Mouse (Mus musculus) splenic B cell, adult 2 months (primary cell): Measurements from ENCODE around the gene Acat1.

ENCODE experiments used
- DNase-seq: peaks from one replicate; pipeline ENCODE4 v3.0.0-alpha.2; 2011; ENCODE audit warnings: low read depth, low spot score
- H3K27me3 ChIP-seq: 2 replicates; pipeline ENCODE4 v1.6.1; 2012; ENCODE audit warnings: mild to moderate bottlenecking, low read length, moderate library complexity, mixed read lengths; ENCODE audit not compliant: control insufficient read depth, poor library complexity, insufficient read depth, severe bottlenecking
- H3K36me3 ChIP-seq: 2 replicates; pipeline ENCODE4 v1.6.1; 2012; ENCODE audit warnings: mild to moderate bottlenecking, low read length, moderate library complexity, mixed read lengths; ENCODE audit not compliant: control insufficient read depth, poor library complexity, insufficient read depth, severe bottlenecking

Gene Acat1

DNA sequence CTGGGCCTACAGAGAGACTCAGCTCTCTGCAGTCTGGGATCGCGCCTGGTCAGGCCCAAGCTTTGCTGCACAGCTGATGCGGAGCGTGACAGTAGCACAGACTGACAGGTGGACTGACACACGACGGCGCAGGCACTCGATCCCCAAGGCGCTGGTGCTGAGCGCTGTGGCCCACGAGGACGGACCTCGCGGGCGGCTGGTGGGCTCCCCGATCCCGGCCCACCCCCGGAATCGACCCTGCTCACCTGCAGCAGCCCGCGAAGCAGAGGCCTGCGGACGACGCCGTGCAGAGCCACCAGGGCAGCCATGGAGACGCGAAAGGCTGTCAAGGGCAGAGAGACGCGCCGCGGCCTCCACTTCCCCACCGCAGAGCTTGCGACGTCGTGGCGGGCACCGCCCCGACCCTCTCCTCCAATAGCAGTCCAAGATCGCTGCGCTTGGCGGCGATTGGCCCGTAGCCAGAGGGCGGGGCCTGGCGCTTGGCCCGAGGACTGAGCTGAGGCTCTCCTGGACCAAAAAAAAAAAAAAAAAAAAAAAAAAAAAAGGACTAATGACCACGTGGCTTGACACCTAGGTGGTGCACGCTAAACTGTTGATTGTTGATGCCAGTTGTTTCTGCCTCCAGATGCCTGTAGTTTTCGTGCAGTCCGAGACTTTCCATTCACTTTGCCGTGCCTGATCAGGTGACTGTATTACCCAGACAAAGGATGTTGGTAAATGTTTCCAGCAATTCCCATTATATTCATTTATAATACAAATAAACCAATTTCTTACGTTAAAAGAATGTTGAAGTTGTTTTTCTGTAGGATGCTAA, at the start of gene Acat1:
Gene Acat1, minus strand, starts transcription at position 415 of the 814 bp plus-strand sequence.
- DNase-seq, result peak; percentile 92
- Histone ChIP-seq H3K27me3 (no peaks in the 10 kb centered on the region), H3K36me3 (no peaks in the 10 kb centered on the region)

DNA sequence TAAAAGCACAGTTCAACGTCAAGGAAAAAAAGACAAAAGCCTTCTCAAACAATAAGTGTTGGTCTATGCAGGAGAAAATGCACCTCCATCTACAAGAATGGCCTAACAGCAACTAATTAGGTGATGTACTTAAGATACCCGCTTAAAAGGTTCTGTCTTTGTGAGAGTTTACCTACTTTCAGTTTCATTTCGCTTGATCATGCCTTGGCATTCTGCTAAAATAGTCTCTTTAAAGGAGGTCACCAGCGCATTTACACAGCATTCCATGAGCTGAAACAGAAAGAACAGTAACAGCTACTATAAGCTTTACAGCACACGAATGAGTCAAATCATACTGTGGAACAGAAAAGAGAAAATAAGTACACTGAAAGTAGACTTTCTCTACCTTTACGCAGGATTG, 24.6 kb upstream of the Acat1 start:
- H3K36me3 ChIP-seq, result peaks cover 10% of the 10 kb centered on the region
- no peaks in the 10 kb centered on the region for H3K27me3 ChIP-seq
- no peak for DNase-seq

DNA sequence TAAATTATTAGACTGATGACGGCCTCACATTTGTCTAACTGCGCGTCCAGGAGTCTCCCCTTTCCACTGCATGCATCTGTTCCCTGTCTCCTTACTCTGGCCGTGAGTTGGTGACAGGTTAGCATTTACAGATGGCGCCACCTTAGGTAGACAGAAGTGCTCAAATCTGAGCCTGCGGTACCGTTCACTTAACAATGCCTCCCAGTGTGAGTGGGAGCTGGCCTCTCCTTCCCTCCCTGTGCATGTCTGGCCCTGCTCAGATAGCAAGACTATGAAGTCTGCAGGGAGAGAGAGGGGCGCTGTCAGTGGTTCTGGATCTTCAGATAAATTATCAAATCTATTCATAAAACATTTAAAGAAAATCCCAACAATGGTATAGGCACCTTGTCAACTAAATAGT, 5.1 kb upstream of the Acat1 start:
- no peak for DNase-seq
- H3K36me3 ChIP-seq, result peaks cover 4% of the 10 kb centered on the region; the same call in 1 of the 2 replicates

DNA sequence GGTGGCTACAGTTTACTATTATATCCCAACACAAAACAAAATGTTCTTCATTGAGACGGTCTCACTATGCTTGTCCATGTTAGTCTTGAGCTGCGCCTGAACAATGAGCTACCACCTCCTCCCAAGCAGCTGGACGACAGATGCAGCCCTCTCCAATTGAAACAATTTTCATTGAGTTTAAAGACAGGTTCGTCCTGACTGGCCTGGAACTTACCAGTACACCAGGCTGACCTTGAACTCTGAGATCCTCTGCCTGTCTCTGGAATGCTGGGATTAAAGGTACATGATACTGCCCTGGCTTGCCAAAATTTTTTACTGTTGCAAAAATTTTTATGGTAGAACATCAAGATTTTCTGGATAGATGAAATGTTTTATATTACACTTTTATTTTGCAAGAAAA, 4.1 kb upstream of the Acat1 start:
- DNase-seq, result no peak
- H3K36me3 ChIP-seq, result peaks cover 4% of the 10 kb centered on the region; the same call in 1 of the 2 replicates

More for the DNA sequence above, 5.1 kb upstream of the Acat1 start:
- no peaks in the 10 kb centered on the region for H3K27me3 ChIP-seq

DNA sequence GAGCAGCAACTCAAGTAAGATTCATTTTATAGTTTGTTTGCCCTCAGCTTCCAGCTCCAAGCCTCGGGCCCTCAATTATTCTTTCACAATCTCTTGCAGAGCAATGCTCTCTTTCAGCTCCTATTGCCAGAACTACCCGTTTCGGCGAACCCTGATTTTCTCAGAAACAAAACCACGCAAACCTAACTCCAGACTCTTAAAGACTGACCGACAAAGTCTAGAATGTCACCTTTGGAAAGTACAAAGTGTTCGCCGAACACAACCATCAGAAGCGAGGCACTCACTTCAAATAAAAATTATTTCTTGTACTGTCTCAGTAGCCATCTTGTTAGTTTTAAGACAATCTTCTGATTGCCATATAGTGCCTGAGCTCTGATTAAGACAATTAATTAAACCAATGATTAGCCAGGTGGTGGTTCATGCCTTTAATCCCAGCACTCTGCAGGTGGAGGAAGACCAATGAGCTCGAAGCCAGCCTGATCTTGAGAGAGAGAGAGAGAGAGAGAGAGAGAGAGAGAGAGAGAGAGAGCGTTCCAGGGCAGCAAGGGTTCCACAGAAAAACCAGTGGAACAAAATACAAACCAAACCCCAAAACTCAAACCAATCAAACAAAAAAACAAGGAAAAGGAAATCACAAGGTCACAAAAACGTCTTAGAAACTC, 745 bp downstream of the Acat1 start:
- H3K36me3 ChIP-seq, result no peaks in the 10 kb centered on the region
- no peak for DNase-seq

More for the DNA sequence above, 4.1 kb upstream of the Acat1 start:
- no peaks in the 10 kb centered on the region for H3K27me3 ChIP-seq

DNA sequence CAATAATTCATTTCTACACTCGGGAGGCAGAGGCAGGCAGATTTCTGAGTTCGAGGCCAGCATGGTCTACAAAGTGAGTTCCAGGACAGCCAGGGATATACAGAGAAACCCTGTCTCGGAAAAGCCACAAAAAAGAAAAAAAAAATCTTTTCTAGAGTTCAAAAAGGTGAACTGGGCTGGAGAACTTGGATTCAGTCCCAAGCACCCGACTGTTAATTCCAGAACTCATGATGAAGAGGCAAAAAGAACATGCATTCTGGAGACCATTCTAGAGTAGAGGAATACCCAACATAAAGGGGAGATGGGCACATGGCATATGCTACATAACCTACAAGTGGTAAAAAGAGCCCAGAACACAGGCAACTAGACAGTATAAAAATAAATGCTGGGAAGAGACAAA, 2.4 kb downstream of the Acat1 start:
- DNase-seq, result no peak
- no peaks in the 10 kb centered on the region for H3K27me3 ChIP-seq
- H3K36me3 ChIP-seq, result no peaks in the 10 kb centered on the region

More for the DNA sequence above, 745 bp downstream of the Acat1 start:
- no peaks in the 10 kb centered on the region for H3K27me3 ChIP-seq

DNA sequence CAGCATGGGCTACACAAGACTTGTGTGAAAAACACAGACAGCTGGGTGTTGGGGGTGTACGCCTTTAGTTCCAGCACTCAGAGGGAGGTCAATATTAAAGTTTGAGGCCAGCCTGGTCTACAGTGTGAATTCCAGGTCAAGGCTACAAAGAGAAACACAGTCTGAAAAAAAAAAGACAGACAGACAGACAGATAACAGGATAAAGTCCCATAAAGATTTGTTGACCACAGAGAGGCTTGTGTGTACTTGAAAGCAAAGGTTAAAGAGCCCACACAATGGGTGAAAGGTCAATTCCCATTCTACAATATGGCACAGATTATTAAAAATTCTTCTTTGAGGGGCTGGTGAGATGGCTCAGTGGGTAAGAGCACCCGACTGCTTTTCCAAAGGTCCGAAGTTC, 3.0 kb downstream of the Acat1 start:
- H3K36me3 ChIP-seq, result no peaks in the 10 kb centered on the region
- H3K27me3 ChIP-seq, result no peaks in the 10 kb centered on the region
- no peak for DNase-seq

DNA sequence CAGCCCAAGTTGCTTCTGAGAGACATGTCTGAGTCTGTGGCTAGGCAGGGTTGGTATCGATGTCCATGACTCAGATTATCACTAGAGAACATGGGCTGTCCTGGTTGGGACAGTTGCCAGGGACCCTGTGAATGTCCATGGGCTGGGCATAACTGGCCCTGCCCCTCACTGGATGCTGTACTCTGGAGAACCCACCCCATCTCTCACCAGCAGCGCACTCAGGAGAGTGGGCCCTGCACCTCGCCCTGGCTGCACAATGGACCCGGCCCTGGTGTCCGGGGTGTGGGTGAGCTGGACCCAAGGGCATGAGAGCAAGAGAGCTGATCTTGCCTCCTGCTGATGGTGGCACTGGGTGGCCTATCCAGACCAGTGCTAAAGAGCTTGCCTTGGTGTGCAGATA, 5.2 kb downstream of the Acat1 start:
- H3K36me3 ChIP-seq, result no peaks in the 10 kb centered on the region
- DNase-seq, result no peak
- no peaks in the 10 kb centered on the region for H3K27me3 ChIP-seq

DNA sequence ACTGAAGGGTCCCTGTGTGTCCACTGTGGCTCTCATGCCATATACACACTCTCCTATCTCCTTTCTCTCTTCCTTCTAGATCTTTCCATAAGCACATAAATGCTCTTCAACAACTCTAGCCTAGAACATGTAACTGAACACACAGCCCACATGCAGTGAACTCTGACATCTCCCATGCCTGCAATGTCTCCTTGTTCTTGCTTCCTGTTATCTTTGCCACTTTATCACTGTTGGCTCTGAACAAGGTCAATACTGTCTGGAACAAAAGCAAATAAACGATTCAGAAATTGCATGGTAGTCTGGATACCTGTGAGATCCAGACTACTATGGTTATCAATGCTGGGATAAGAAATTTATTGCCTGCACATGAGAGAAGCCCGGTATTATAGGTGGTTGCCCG, 6.3 kb downstream of the Acat1 start:
- H3K36me3 ChIP-seq, result no peaks in the 10 kb centered on the region
- no peaks in the 10 kb centered on the region for H3K27me3 ChIP-seq
- no peak for DNase-seq

DNA sequence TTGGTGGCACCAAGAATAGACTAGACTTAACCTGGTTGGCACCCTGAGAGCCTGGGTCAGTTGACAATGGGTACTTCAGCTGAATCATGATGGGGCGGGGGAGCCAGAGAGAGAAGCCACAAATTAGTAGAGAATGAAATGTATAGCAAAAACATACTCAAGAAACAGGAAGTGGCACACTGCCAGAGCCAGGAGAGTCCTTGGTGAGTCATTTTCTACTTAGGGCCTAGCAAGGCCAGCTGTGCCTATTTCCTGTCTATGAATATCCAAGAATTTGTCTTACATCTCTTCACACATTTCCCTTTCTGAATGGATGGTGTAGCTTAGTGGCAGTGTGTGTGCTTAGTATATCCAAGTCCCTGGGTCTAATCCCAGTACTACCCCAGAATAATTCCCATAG, 6.8 kb downstream of the Acat1 start:
- Histone ChIP-seq H3K27me3 (no peaks in the 10 kb centered on the region), H3K36me3 (no peaks in the 10 kb centered on the region)
- DNase-seq, result peak; percentile 63

DNA sequence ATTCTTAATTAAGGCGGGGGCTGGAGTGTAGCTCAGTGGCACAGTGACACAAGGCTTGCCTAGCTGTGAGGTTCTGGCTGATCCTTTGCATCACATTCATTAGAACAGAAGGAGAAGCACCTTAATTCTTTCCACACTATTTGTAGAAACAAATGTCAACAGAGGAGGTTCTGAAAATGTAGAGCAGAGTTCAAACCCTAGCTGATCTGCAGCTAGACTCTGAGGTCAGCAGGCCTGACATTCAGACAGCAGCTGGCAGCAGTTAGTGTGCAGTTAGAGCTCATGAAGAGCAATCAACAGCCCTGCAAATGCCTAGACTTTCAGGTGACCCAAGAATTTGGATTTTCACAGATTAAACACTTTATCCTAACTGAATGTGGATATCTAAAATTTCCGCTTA, 8.6 kb downstream of the Acat1 start:
- DNase-seq, result no peak
- Histone ChIP-seq H3K36me3 (no peaks in the 10 kb centered on the region), H3K27me3 (no peaks in the 10 kb centered on the region)

DNA sequence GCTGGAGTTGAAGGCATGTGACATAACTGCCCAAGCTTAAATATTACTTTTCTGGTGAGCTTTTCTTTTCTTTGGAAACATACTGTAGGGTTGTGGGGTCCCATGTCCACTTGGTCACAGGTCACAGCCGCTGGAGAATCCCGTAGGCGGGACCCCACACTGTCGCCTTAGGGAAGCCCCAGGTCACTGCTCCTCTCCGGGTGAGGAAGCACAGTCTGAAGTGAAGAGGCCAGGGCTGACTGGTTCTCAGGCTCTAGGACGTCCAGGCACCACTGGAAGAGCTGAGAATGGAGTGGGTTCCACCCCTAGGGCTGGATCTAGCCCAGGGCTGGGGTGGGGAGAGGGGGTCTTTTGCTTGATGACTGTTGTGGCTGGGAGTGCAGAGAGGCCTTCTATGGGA, 11.6 kb downstream of the Acat1 start:
- no peak for DNase-seq
- Histone ChIP-seq H3K27me3 (no peaks in the 10 kb centered on the region), H3K36me3 (peaks cover 3% of the 10 kb centered on the region; the same call in 1 of the 2 replicates)

DNA sequence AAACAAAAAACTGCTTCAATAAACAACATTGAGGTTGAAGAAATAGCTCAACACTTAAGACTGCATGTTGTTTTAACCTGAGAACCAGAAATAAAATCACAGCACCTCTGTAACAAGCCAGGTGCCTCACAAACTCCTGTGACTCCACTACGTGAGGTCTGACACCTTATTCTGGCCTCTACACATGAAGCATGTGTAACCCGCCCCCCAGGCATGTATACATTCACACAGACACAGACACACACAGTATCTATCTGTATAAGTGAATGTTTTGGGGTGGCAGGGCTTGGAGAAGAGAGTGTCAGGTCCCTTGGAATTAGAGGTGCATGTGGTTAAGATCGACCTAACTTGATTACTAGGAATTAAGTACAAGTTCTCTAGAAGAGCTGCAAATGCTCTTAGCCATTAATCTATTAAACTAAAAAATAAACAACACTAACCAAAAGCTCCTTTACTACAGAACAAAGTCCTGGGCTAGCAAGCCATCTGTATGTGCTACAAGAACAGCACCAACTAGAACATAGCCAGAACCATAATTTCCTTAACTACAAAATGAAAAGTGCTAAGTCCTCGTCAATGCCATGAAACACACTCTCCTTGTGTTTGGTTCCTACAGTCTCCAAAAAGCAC, 13.1 kb downstream of the Acat1 start:
- DNase-seq, result no peak
- no peaks in the 10 kb centered on the region for H3K27me3 ChIP-seq
- peaks cover 5% of the 10 kb centered on the region for H3K36me3 ChIP-seq

DNA sequence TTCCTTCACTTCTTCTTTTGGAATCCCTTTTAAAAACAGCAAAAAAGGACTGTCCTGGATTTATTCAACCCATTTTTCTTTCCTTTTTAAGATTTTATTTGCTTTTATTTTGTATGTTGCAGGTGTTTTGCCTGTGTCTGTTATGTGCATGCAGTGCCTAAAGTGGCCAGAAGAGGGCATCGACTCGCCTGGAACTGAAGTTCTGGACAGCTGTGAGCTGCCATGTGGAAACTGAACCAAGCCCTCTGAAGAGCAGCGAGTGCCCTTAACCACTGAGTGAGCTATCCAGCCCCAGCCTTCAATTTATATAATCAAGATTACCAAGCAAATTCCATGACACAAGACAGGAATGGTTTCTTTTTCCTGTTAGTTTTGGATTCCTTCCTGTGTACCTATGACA, 15.4 kb downstream of the Acat1 start:
- peak; percentile 87 for DNase-seq

DNA sequence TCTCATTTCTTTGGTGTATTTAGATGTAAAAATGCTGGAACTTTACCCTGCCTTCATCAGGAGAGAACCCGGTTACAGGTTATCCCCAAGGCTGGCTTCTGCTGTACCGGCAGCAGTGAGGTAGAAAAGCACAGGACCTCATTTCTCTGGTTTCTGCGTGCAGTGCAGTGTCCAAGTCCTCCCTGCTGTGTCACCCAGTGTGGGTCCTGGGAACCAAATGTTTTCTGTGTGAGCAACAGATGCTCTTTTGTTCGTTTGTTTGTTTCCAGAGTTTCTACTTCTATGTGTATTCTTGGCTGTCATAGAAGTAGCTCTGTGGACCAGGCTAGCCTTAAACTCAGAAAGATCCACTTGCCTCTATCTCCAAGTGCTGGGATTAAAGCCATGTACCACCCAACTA, 28.3 kb downstream of the Acat1 start:
- H3K27me3 ChIP-seq, result no peaks in the 10 kb centered on the region
- peaks cover 6% of the 10 kb centered on the region; the same call in 1 of the 2 replicates for H3K36me3 ChIP-seq
- DNase-seq, result no peak

More for the DNA sequence above, 15.4 kb downstream of the Acat1 start:
- peaks cover 8% of the 10 kb centered on the region for H3K36me3 ChIP-seq
- H3K27me3 ChIP-seq, result no peaks in the 10 kb centered on the region
